Mouse (Mus musculus) cerebellum, adult 2 months (tissue): ENCODE measurements around the gene Zfp689. TPM values are rescaled to one million over a fixed set of nuclear protein-coding genes. Genes with fewer than 3 reads are reported as not detected.
"Not testable (repeated sequence)": the region's sequence is repeated elsewhere in the genome, so short reads cannot be mapped to it uniquely, and the experiment has no call there.

Experiments
- DNase-seq, 2 experiments: peaks; one replicate each; pipeline ENCODE4 v3.0.0; 2021
- H3K27ac ChIP-seq: fragments of 200-500 bp; 2 replicates; pipeline ENCODE4 v1.5.1; 2012; ENCODE audit warnings: low read length, control low read depth, inconsistent platforms; ENCODE audit not compliant: insufficient read depth
- H3K27me3 ChIP-seq: fragments of 200-500 bp; 2 replicates; pipeline ENCODE4 v1.6.1; 2012; ENCODE audit warnings: inconsistent platforms, mild to moderate bottlenecking, low read length, moderate library complexity; ENCODE audit not compliant: control insufficient read depth, insufficient read depth
- H3K4me1 ChIP-seq: fragments of 200-500 bp; 2 replicates; pipeline ENCODE4 v1.6.1; 2011; ENCODE audit warnings: low read length; ENCODE audit not compliant: control insufficient read depth, insufficient read depth
- H3K4me3 ChIP-seq: fragments of 200-500 bp; replicated peaks from 2 replicates; pipeline ENCODE3; 2011; ENCODE audit warnings: mild to moderate bottlenecking, low read depth, low read length, control low read depth; ENCODE audit not compliant: insufficient read depth
- CTCF ChIP-seq: fragments of 200-500 bp; IDR thresholded peaks from 2 replicates; pipeline ENCODE4 v1.5.1; 2011; ENCODE audit warnings: low read depth, mild to moderate bottlenecking, control low read depth, low read length, moderate library complexity, borderline replicate concordance; ENCODE audit not compliant: insufficient read depth
- POLR2A ChIP-seq: fragments of 200-500 bp; IDR thresholded peaks from 2 replicates; pipeline ENCODE4 v1.6.1; 2011; ENCODE audit warnings: low read length, control low read depth, borderline replicate concordance; ENCODE audit not compliant: insufficient read depth
- WGBS: fragments of 180-500 bp; shearing (Covaris S2); methylation state at CpG from one replicate; pipeline ENCODE4 v1.1.7; 2018; 5-methylcytosine and 5-hydroxymethylcytosine counted together
- polyA plus RNA-seq: library from polyadenylated mRNA; depleted of rRNA; stranded (reverse); fragments of >200 nt; gene quantifications from 2 replicates; pipeline ENCODE4 v1.2.3, GENCODE M21; 2012

Zfp689 gene
- polyA plus RNA-seq, 1 experiment = 6.8 TPM

GRCm38 (mm10) chr7:127411418-127411817 lies 37.5 kb downstream of the Zfp689 start:
- no peaks in the 10 kb centered on the region for H3K27me3 ChIP-seq
- H3K4me1 ChIP-seq = no peaks in the 10 kb centered on the region
- TF ChIP-seq CTCF = no peak
- no peak for TF ChIP-seq POLR2A
- no peak overlapping the region for H3K27ac ChIP-seq
- WGBS = 72% methylated on average over 2 of the region's 2 CpGs
- H3K4me3 ChIP-seq = no peak overlapping the region
- no peak for DNase-seq

DNA sequence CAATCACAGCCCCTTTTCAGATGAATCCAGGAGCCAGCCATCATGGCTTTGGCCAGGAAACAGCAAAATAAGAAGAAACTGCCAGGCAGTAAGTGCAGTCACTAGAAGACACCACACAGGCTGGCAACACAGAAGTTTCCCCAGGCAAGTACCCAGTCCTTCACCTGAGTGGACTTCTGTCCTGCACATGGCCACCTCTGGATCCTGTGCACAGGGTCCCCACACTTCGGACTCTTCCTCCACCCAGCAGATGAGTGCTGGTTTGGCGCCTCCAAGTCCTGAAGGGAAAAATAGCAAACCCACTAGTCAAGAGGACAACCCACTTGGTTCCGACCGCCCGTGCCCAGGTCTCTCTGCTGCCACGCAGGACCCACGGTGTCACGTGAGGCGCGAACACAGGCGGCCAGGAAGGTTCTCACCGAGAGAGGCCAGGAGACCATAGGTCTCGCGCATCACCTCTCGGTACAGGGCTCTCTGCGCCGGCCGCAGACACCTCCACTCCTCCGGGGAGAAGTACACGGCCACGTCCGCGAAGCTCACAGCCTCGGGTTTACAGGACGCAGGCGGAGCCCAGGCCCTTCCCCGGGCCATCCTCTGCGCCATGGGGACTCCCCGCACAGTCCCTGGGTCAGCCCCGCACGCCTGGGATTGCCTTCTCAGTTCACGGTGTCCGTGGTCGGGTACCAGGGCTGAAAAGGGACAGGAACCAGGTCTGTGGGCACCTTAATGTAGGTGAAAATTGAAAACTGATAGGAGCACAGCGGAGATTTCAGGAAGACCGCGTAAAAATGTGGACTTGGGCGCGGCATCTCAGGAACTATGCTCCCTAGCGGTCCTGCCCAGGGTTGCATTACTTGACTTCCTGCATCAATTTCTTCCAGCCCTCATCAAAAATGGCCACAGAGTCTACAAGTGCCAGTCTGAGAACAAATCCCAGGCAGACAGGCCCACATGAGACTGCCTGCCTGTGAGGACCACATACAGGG lies 42.7 kb downstream of the Zfp689 start, which contains the start of gene Zfp764:
Gene Zfp764, minus strand, starts transcription at position 821 of the 986 bp plus-strand sequence.
- 2% methylated on average over 40 of the region's 40 CpGs for WGBS
- H3K4me1 ChIP-seq, H3K27me3 ChIP-seq: not testable (repeated sequence)
- peak within 1 kb of the TSS; percentile 80 for H3K4me3 ChIP-seq
- peak within 1 kb of the TSS; percentile 82 for H3K27ac ChIP-seq
- TF ChIP-seq CTCF (peak; percentile 78), POLR2A (peak; percentile 59; the same call in 1 of the 2 replicates)
- peak; percentile 90 to 91 for DNase-seq

DNA sequence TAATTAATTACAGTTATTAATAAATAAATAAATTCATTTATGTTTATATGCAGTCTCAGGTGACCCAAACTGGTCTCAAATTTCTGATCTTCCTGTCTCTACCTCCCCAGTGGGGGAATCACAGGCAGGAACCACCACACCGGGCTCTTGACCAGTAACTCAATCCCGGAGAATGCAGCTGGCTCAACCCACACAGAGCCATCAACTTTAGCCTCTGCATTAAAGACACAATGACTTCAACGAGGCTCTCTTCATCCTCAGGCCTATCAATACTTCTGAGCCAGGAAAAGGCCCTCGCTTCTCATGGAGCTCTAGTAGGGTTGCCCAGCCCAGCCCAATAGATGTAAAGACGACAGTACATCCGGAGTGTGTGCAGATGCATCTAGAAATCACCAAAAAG lies 44.9 kb downstream of the Zfp689 start:
- not testable (repeated sequence) for H3K27me3 ChIP-seq, DNase-seq, H3K27ac ChIP-seq, H3K4me1 ChIP-seq, H3K4me3 ChIP-seq
- 98% methylated on average over 6 of the region's 6 CpGs for WGBS

- DNase-seq = no peak
- TF ChIP-seq POLR2A (no peak), CTCF (no peak)
- Histone ChIP-seq H3K27ac (no peak overlapping the region), H3K4me3 (no peak overlapping the region), H3K4me1 (no peaks in the 10 kb centered on the region), H3K27me3 (no peaks in the 10 kb centered on the region)
- 57% methylated on average over 2 of the region's 2 CpGs for WGBS
These were observed 46.0 kb downstream of the Zfp689 start for GRCm38 (mm10) chr7:127402980-127403379.

- WGBS = 63% methylated on average over 3 of the region's 3 CpGs
- no peaks in the 10 kb centered on the region for H3K4me1 ChIP-seq
- H3K27ac ChIP-seq = no peak overlapping the region
- no peaks in the 10 kb centered on the region for H3K27me3 ChIP-seq
- no peak overlapping the region for H3K4me3 ChIP-seq
- DNase-seq = no peak
- no peak for TF ChIP-seq POLR2A
- TF ChIP-seq CTCF = no peak
These were observed 48.6 kb downstream of the Zfp689 start for GRCm38 (mm10) chr7:127400355-127400754.

DNA sequence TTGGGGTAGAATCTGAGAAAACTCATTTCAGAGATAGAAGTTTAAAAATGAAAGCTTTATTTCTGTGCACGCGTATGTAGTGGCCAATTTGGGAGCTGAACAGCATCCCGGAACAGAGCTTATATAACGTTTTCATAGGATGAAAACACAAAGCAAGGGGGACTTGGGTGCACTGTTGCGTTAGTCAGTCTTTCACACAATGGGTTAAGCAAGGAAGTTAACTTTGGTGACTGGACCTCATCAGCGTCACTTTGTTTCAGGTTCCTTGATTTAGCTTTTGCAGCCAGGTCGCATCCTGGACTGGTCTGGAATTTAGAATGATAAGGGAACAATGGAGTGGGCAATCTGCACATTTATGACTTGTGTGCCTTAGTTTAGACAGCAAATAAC lies 55.0 kb downstream of the Zfp689 start:
- no peak for DNase-seq
- H3K4me1 ChIP-seq = peaks cover 7% of the 10 kb centered on the region
- WGBS = 5% methylated on average over 7 of the region's 7 CpGs
- TF ChIP-seq POLR2A (no peak), CTCF (no peak)
- peak overlapping the region; percentile 81 for H3K4me3 ChIP-seq
- H3K27me3 ChIP-seq = no peaks in the 10 kb centered on the region
- peak overlapping the region; percentile 18; the same call in 1 of the 2 replicates for H3K27ac ChIP-seq

DNA sequence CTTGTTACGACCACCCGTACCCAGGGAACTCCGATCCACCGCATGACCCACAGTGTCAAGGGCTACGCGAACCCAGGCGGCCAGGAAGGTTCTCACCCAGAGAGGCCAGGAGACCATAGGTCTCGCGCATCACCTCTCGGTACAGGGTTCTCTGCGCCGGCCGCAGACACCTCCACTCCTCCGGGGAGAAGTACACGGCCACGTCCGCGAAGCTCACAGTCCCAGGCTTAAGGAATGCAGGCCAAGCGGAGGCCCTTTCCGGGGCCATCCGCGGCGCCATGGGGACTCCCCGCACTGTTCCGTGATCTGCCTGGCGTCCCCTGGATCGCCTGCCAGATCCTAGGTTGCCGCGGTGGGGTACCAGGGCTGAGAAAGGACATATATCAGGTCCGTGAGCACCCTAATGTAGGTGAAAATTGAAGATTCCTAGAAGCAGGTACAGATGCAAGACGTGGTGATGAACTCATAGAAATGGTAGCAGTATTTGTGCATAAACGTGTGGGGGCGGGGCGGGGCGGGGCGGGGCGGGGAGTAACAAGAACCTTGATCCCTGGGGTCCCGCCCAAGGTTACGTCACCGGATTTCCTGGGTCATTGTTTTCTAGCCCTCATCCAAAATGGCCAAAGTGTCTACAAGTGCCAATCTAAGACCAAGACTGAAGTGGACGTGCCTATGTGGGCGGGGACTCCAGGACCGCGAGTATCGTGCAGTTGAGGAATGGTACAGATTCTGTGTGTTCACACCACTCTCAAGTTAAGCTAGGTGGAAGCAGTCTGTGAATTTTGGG lies 55.6 kb downstream of the Zfp689 start, which contains the start of gene E430018J23Rik:
Gene E430018J23Rik, minus strand, starts transcription at position 473 of the 787 bp plus-strand sequence.
- Histone ChIP-seq H3K27me3 (no peaks in the 10 kb centered on the region), H3K27ac (peak within 1 kb of the TSS; percentile 87), H3K4me3 (peak within 1 kb of the TSS; percentile 97), H3K4me1 (peaks cover 7% of the 10 kb centered on the region)
- DNase-seq = peak; percentile 98 to 99
- under 1% methylated on average over 45 of the region's 45 CpGs for WGBS
- TF ChIP-seq CTCF = no peak
- TF ChIP-seq POLR2A = peak; percentile 78; the same call in 1 of the 2 replicates
